Comparison of ENCODE assay signal across 9 mouse cellular contexts in genomic region chr13:117024127-117024915, GRCm38 (mm10). TPM values are rescaled to one million over a fixed set of nuclear protein-coding genes. Genes with fewer than 3 reads are reported as not detected.
A peak's percentile ranks its signal among the peaks of the same experiment; 100 is the strongest.
DNase-seq lines count a peak whose midpoint lies in the region; ATAC-seq and TF ChIP-seq lines count a peak whose summit lies in the region.
"Had no signal": no experiment of that assay in that cellular context is flagged by ENCODE, and none has a peak within 500 bp of the region (broad histone marks: within the 10 kb centered on the region; RNA-seq: fewer than 3 reads in every experiment).

No protein-coding gene starts in this region.

- peak overlapping the region; percentile 87 for H3K9ac ChIP-seq in embryonic facial prominence, embryonic 11.5 days (replicated peaks; ENCODE audit: low read length)
- peak overlapping the region; percentile 95 for H3K9ac ChIP-seq in heart, embryonic 12.5 days
- peak overlapping the region; percentile 90 for H3K9ac ChIP-seq in kidney, embryonic 15.5 days
- peak overlapping the region; percentile 67 for H3K9ac ChIP-seq in liver, embryonic 11.5 days (ENCODE audit: low read depth, low read length)

- H3K4me1 ChIP-seq in embryonic facial prominence, embryonic 11.5 days (ENCODE audit: control insufficient read depth, insufficient read depth, low read length) = no peaks in the 10 kb centered on the region
- H3K4me1 ChIP-seq in heart, embryonic 12.5 days (replicated peaks) = peaks cover 43% of the 10 kb centered on the region
- peaks cover 21% of the 10 kb centered on the region for H3K4me1 ChIP-seq in kidney, embryonic 15.5 days
- peaks cover 3% of the 10 kb centered on the region; the same call in 1 of the 2 replicates for H3K4me1 ChIP-seq in liver, embryonic 11.5 days (replicated peaks; ENCODE audit: control insufficient read depth, insufficient read depth, low read length)

- peak overlapping the region; percentile 81 for H3K4me3 ChIP-seq in embryonic facial prominence, embryonic 11.5 days (ENCODE audit: low read depth, low read length)
- H3K4me3 ChIP-seq in heart, embryonic 12.5 days = peak overlapping the region; percentile 83
- peak overlapping the region; percentile 89 for H3K4me3 ChIP-seq in kidney, embryonic 15.5 days (replicated peaks)
- peak overlapping the region; percentile 62 for H3K4me3 ChIP-seq in liver, embryonic 11.5 days (ENCODE audit: low read depth, low read length)
- peak overlapping the region; percentile 82 for H3K4me3 ChIP-seq in myocyte

- peak; percentile 47 for TF ChIP-seq POLR2A in myocyte (IDR thresholded peaks at IDR 0.05; ENCODE audit: insufficient read length, low read depth)

- H3ac ChIP-seq in myocyte (ENCODE audit: control insufficient read depth, insufficient read length) = peak overlapping the region; percentile 35

- no peaks in the 10 kb centered on the region for H3K36me3 ChIP-seq in embryonic facial prominence, embryonic 11.5 days (replicated peaks; ENCODE audit: control insufficient read depth, insufficient read depth, low read depth, low read length)
- no peaks in the 10 kb centered on the region for H3K36me3 ChIP-seq in heart, embryonic 12.5 days
- no peaks in the 10 kb centered on the region for H3K36me3 ChIP-seq in kidney, embryonic 15.5 days
- H3K36me3 ChIP-seq in liver, embryonic 11.5 days (ENCODE audit: control insufficient read depth, insufficient read depth, low read length) = no peaks in the 10 kb centered on the region
- no peaks in the 10 kb centered on the region for H3K36me3 ChIP-seq in myocyte (ENCODE audit: control insufficient read depth, insufficient read depth)
- H3K36me3 ChIP-seq: G1E had no signal

- H3K79me2 ChIP-seq in myocyte (ENCODE audit: control insufficient read depth, insufficient read depth) = peaks cover 41% of the 10 kb centered on the region

- ATAC-seq in embryonic facial prominence, embryonic 11.5 days (replicated peaks; ENCODE audit: insufficient number of reproducible peaks, low FRiP score, low TSS enrichment, low read depth) = peak; percentile 83
- ATAC-seq in heart, embryonic 12.5 days (ENCODE audit: insufficient number of reproducible peaks, low FRiP score) = peak; percentile 62
- ATAC-seq in kidney, embryonic 15.5 days (replicated peaks; ENCODE audit: low FRiP score) = peak; percentile 87
- peak; percentile 71 for ATAC-seq in liver, embryonic 11.5 days (replicated peaks; ENCODE audit: low FRiP score)

- peak; percentile 48 for DNase-seq in layer of hippocampus, adult 11-12 months (ENCODE audit: low spot score)
- no peak for DNase-seq in layer of hippocampus, adult 9-10 months (ENCODE audit: low spot score)
- DNase-seq in embryonic facial prominence, embryonic 11.5 days (ENCODE audit: low spot score) = peak; percentile 79
- no peak for DNase-seq in liver, embryonic 11.5 days (ENCODE audit: low spot score)
- DNase-seq in spleen, postnatal 4 days (ENCODE audit: low spot score in 2 of 2) = peak; percentile 50 to 76

- peak overlapping the region; percentile 77 for H3K4me2 ChIP-seq in embryonic facial prominence, embryonic 11.5 days (ENCODE audit: low read depth, low read length)
- H3K4me2 ChIP-seq in heart, embryonic 12.5 days = peak overlapping the region; percentile 73
- peak overlapping the region; percentile 90 for H3K4me2 ChIP-seq in kidney, embryonic 15.5 days
- peak overlapping the region; percentile 90 for H3K4me2 ChIP-seq in liver, embryonic 11.5 days
- peak overlapping the region; percentile 67 for H3K4me2 ChIP-seq in myocyte (ENCODE audit: low read depth)

- no peaks in the 10 kb centered on the region for H3K27me3 ChIP-seq in embryonic facial prominence, embryonic 11.5 days (ENCODE audit: control insufficient read depth, insufficient read depth, low read length)
- H3K27me3 ChIP-seq in heart, embryonic 12.5 days (replicated peaks) = no peaks in the 10 kb centered on the region
- H3K27me3 ChIP-seq in kidney, embryonic 15.5 days = no peaks in the 10 kb centered on the region; the same call in 1 of the 2 replicates
- peaks cover 33% of the 10 kb centered on the region for H3K27me3 ChIP-seq in liver, embryonic 11.5 days (replicated peaks; ENCODE audit: control insufficient read depth, insufficient read depth, low read length)
- H3K27me3 ChIP-seq in myocyte (ENCODE audit: control insufficient read depth, insufficient read depth, insufficient read length) = no peaks in the 10 kb centered on the region

- H3K27ac ChIP-seq in embryonic facial prominence, embryonic 11.5 days (replicated peaks; ENCODE audit: low read depth, low read length) = peak overlapping the region; percentile 66
- peak overlapping the region; percentile 87 for H3K27ac ChIP-seq in heart, embryonic 12.5 days (ENCODE audit: poor library complexity, severe bottlenecking)
- peak overlapping the region; percentile 90 for H3K27ac ChIP-seq in kidney, embryonic 15.5 days
- peak overlapping the region; percentile 21; the same call in 1 of the 2 replicates for H3K27ac ChIP-seq in liver, embryonic 11.5 days (ENCODE audit: low read depth, low read length)

- under 1% methylated on average over 64 of the region's 64 CpGs for WGBS in embryonic facial prominence, embryonic 11.5 days
- under 1% methylated on average over 62 of the region's 64 CpGs for WGBS in heart, embryonic 12.5 days
- under 1% methylated on average over 40 of the region's 64 CpGs for WGBS in kidney, embryonic 15.5 days
- WGBS in liver, embryonic 11.5 days = under 1% methylated on average over 60 of the region's 64 CpGs

- no peaks in the 10 kb centered on the region for H3K9me3 ChIP-seq in embryonic facial prominence, embryonic 11.5 days (replicated peaks; ENCODE audit: control insufficient read depth, low read length)
- no peaks in the 10 kb centered on the region for H3K9me3 ChIP-seq in heart, embryonic 12.5 days (replicated peaks)
- H3K9me3 ChIP-seq in kidney, embryonic 15.5 days (replicated peaks) = no peaks in the 10 kb centered on the region
- H3K9me3 ChIP-seq in liver, embryonic 11.5 days (ENCODE audit: control insufficient read depth, low read length) = no peaks in the 10 kb centered on the region

TF ChIP-seq in myocyte, 11 proteins besides CTCF, POLR2A, EP300 and RAD21:
- TF ChIP-seq POLR2AphosphoS2 (IDR thresholded peaks at IDR 0.05; ENCODE audit: insufficient read length, low read depth) (no peak), TCF12 (IDR thresholded peaks at IDR 0.05; ENCODE audit: insufficient read depth, poor library complexity, severe bottlenecking) (no peak), USF1 (IDR thresholded peaks at IDR 0.05; ENCODE audit: low read depth) (no peak), MYOG (IDR thresholded peaks at IDR 0.05; ENCODE audit: control insufficient read depth in 1 of 3, insufficient read depth in 1 of 3, insufficient read length in 2 of 3, low read depth in 2 of 3) (peak in 1 of 3 experiments; percentile 20), MAX (IDR thresholded peaks at IDR 0.05; ENCODE audit: low read depth) (no peak), MYOD1 (IDR thresholded peaks at IDR 0.05; ENCODE audit: control insufficient read depth in 1 of 3, insufficient read length in 2 of 3, low read depth in 2 of 3) (no peak), SRF (IDR thresholded peaks at IDR 0.05; ENCODE audit: control insufficient read depth, insufficient read length, low read depth) (no peak), CEBPB (IDR thresholded peaks at IDR 0.05; ENCODE audit: insufficient read depth, poor library complexity, severe bottlenecking) (peak; percentile 34; the same call in 1 of the 2 replicates), REST (IDR thresholded peaks at IDR 0.05; ENCODE audit: insufficient read depth, insufficient read length) (no peak), TCF3 (IDR thresholded peaks at IDR 0.05; ENCODE audit: insufficient read length, low read depth) (no peak), E2F4 (IDR thresholded peaks at IDR 0.05; ENCODE audit: insufficient read depth) (no peak)

RNA-seq across cellular contexts. Expression of gene Parp8, which starts 1.0 kb away (rescaled TPM):
- 17.3 and 18.8 TPM in 2 replicates for polyA plus RNA-seq in embryonic facial prominence, embryonic 11.5 days (2014; fragmentation: Nextera tagmentation; extraction: Ambion mirVana)
- 15.4 and 15.6 TPM in 2 replicates for polyA plus RNA-seq in heart, embryonic 12.5 days (2016; fragmentation: Nextera tagmentation; extraction: Ambion mirVana)
- polyA plus RNA-seq in kidney, embryonic 15.5 days (2015; fragmentation: Nextera tagmentation; extraction: Ambion mirVana) = 16.8 and 18.5 TPM in 2 replicates
- 6.1 and 6.3 TPM in 2 replicates for polyA plus RNA-seq in liver, embryonic 11.5 days (2014; fragmentation: Nextera tagmentation; extraction: Ambion mirVana)
- 6.1 TPM for polyA plus RNA-seq in myocyte (2012; fragmentation: generic; extraction: Trizol)
- polyA plus RNA-seq: G1E had no signal

Comparison
In these comparisons a context has a peak if more than half of its experiments do, and no peak if none do; other contexts are left out.
1. DNase-seq: peak in layer of hippocampus, adult 11-12 months (single experiment), embryonic facial prominence, embryonic 11.5 days (single experiment) and spleen, postnatal 4 days (2 of 2); none in layer of hippocampus, adult 9-10 months (single experiment) and liver, embryonic 11.5 days (single experiment).
2. H3K27ac ChIP-seq: peak in every context shown above with its lines; median percentile 90 in kidney, embryonic 15.5 days; 87 in heart, embryonic 12.5 days; 66 in embryonic facial prominence, embryonic 11.5 days; 21 in liver, embryonic 11.5 days.
3. Peak in every context shown above with its lines, with median percentiles within 50 percentile points of each other: ATAC-seq, H3K4me2 ChIP-seq, H3K4me3 ChIP-seq and H3K9ac ChIP-seq.